Mouse (Mus musculus): ENCODE results near the gene Traf7.

Traf7 gene

GRCm38 (mm10) chr17:24506332-24507070 lies 21.2 kb downstream of the Traf7 start:
- DNase-seq (ENCODE audit: low read depth): no peak

- DNase-seq (ENCODE audit: low read depth): no peak
Measured at GRCm38 (mm10) chr17:24505286-24505955, 22.3 kb downstream of the Traf7 start.

DNA sequence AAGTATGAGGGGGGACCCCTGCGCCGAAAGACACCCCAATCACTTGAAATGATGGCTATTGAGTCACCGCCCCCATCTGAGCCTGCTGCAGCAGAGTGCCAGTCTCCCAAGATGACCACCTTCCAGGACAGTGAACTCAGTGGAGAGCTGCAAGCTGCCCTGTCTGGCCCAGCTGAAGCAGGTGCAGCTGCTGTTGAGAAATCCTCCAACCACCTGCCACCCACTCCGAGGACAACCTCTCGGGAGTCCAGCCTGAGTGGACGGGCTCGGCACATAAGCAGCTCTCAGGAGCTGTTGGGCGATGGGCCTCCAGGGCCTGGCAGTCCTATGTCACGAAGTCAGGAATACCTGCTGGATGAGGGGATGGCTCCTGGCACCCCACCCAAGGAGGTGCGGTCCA lies 23.7 kb downstream of the Traf7 start:
- no peak for DNase-seq (ENCODE audit: low read depth)

- no peak for DNase-seq (ENCODE audit: low read depth)
Measured at GRCm38 (mm10) chr17:24502208-24502607, 25.5 kb downstream of the Traf7 start.

GRCm38 (mm10) chr17:24496026-24496425 lies 31.7 kb downstream of the Traf7 start:
- DNase-seq (ENCODE audit: low read depth): no peak

- no peak for DNase-seq (ENCODE audit: low read depth)
Measured at GRCm38 (mm10) chr17:24495443-24495842, 32.3 kb downstream of the Traf7 start.

- DNase-seq (ENCODE audit: low read depth): peak; percentile 66
Measured at GRCm38 (mm10) chr17:24494627-24495335, 33.0 kb downstream of the Traf7 start.

- no peak for DNase-seq (ENCODE audit: low read depth)
Measured at GRCm38 (mm10) chr17:24490399-24490798, 37.3 kb downstream of the Traf7 start.

- no peak for DNase-seq (ENCODE audit: low read depth)
Measured at GRCm38 (mm10) chr17:24489265-24490030, 38.3 kb downstream of the Traf7 start.

DNA sequence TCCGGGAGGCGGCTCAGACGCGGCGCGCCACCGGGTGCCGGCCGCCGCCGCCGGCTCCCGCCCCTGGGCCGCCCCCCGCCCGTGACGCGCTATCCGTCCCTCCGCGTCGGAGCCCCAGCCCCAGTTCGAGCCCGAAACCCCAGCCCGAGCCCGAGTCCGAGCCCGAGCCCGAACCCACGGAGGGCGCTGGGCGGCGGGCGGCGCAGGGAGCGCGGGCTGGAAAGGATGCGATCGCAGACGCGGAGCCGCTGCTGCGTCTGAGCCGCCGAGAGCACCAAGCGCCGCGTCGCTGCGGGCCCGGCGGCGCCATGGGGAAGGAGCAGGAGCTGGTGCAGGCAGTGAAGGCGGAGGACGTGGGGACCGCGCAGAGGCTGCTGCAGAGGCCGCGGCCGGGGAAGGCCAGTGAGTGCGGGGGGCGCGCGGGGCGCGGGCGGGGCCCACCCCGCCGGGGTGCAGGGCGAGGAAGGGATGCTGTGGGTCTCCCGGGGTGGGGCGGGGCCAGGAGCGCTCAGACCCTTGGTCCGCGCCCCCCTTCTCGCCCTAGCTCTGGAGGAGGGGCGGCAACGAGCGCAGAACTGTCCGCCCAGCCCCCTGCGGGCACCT lies 39.0 kb downstream of the Traf7 start:
- DNase-seq (ENCODE audit: low read depth): no peak

GRCm38 (mm10) chr17:24488186-24488661 lies 39.5 kb downstream of the Traf7 start, which contains the start of gene Caskin1:
Caskin1 (plus strand) TSS chr17:24488601.
- no peak for DNase-seq (ENCODE audit: low read depth)

DNA sequence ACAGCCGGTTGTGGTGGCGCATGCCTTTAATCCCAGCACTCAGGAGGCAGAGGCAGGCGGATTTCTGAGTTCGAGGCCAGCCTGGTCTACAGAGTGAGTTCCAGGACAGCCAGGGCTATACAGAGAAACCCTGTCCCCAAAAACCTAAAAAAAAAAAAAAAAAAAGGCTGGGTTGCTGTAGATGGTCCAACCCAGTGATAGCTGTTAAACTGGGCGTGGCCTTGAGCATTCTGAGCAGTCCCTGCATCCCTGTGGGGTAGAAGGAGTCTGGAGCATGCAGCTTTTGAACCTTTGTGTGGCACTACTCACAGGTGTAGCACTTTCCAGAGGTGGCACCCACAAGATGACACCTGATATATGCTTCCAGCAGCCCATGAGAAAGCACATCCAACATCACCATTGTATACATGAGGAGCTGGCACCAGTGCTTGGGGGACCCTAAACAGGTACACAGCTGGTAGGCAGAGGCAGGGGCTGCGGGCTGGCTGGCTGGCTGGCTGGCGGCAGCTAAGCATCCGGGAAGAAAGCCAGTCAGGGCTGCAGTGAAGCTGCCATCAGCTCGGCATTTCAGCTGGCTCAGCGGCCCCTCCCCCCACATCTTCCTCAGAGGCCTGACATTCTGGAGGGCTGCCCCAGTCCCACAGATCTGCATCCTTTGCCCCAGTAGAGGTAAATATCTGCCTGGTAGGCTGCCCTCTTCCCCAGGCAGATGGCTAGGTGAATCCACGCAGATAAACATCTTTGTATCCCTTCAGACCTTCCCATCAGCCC lies 42.5 kb downstream of the Traf7 start:
- DNase-seq (ENCODE audit: low read depth): no peak

- no peak for DNase-seq (ENCODE audit: low read depth)
Measured at GRCm38 (mm10) chr17:24483495-24483894, 44.2 kb downstream of the Traf7 start.

- no peak for DNase-seq (ENCODE audit: low read depth)
Measured at GRCm38 (mm10) chr17:24481027-24481815, 46.5 kb downstream of the Traf7 start.

DNA sequence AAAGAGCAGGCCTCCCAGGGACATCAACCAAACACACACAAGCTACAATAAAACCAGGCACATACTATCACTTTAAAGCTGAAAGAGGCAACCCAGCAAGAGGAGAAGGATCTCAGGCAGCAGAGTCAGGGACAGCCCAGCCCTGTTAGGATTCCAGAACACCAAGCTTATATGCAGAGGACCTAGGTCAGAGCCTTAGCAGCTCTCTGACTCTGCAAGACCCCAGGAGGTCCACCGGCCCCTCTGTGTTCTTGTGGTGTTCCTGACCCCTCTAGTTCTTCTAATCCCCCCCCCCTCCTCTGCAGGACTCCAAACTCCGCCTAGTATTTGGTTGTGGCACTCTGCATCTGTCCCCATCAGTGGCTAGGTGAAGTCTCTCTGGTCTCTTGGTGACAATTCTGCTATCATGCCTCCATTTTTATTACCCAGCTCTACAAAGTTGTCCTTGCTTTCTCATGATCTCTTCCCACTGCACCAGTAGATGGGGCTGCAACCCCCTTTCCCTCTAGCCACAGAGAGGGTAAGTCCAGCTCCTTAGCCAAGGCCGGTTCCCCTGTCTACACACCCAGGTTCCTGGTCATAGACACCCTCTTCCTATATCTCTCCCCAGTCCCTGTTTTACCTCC lies 47.4 kb downstream of the Traf7 start:
- DNase-seq (ENCODE audit: low read depth): no peak

DNA sequence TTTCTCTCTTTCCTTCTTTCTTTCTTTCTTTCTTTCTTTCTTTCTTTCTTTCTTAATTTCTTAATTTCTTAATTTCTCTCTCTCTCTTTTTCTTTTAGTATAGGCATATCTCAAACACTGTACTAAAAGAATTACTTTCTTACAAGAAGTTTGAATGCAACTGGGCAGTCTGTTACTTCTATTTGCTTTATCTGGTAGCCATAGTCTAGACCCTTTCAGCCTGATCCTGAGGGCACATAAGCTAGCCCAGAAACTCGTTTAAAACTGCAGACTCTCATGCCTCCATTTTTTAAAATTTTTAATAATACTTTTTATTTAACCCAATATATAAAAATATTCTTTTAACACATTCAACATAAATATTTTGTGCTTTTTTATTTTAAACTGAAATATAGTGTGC lies 48.3 kb downstream of the Traf7 start:
- no peak for DNase-seq (ENCODE audit: low read depth)

DNA sequence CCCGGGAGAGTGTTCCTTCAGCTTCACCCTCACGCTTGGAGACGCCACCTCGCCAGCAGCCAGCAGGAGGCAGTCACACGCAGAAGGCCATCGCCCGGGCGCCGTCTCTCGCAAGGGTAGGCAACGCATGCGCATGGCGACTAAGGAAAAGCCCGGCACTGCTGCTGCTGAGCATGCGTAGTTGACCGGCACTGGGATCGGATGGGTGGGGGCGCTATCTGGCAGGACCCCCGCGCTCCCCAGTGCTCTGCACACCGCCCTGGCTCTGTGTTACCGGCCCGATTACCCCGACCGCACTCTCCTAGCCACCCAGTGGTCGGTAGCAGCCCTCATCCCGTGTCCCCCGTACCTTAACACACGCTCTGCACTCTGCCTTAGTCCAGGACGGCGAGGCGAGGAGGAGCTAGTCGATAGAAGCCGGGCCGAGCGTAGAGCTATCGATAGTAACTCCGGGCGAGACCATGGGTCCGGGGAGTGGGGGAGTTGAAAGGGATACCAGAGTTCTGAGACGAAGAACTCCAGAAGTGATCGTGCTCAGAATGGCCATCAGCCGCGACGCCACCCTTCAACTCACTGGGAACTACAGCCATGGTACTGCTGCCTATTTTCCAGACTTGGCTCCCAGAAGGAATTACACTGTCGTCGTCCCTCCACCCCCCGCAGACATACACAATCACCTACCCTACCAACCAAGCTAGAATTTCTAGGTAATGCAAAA lies 48.9 kb downstream of the Traf7 start, which contains the start of gene Mlst8:
TSS of gene Mlst8 (minus strand) at position 416 of the 718 bp plus-strand sequence.
- peak; percentile 93 for DNase-seq (ENCODE audit: low read depth)

GRCm38 (mm10) chr17:24477985-24478600 lies 49.6 kb downstream of the Traf7 start:
- no peak for DNase-seq (ENCODE audit: low read depth)

All from c-Kit-positive CD71-negative TER-119-negative erythroid progenitor cells, embryonic 14.5 days (primary cell).